Mouse (Mus musculus) stomach, embryonic 14.5 days (tissue): ENCODE results near the gene Ltb. TPM values are rescaled to one million over a fixed set of nuclear protein-coding genes. Genes with fewer than 3 reads are reported as not detected.

Experiments
- ATAC-seq: fragments of 200-750 bp; cut with Nextera tagmentation; 2 replicates; pipeline ENCODE4 v1.8.0; 2017; ENCODE audit warnings: low read depth, moderate TSS enrichment; ENCODE audit not compliant: insufficient number of reproducible peaks, insufficient read depth, low FRiP score
- H3K27ac ChIP-seq: fragments of 300-500 bp; sonication (generic); 2 replicates; pipeline ENCODE4 v1.5.1; 2014; ENCODE audit warnings: mild to moderate bottlenecking, low read length, moderate library complexity, mixed read lengths
- H3K27me3 ChIP-seq: fragments of 300-500 bp; sonication (generic); 2 replicates; pipeline ENCODE4 v1.6.1; 2014; ENCODE audit warnings: low read length, control low read depth, mixed read lengths; ENCODE audit not compliant: control insufficient read depth, insufficient read depth
- H3K36me3 ChIP-seq: fragments of 300-500 bp; sonication (generic); 2 replicates; pipeline ENCODE4 v1.6.1; 2014; ENCODE audit warnings: mild to moderate bottlenecking, control low read depth, low read length, moderate library complexity, mixed read lengths; ENCODE audit not compliant: control insufficient read depth, insufficient read depth
- H3K4me1 ChIP-seq: fragments of 300-500 bp; sonication (generic); 2 replicates; pipeline ENCODE4 v1.6.1; 2014; ENCODE audit warnings: low read length, control low read depth, mixed read lengths; ENCODE audit not compliant: control insufficient read depth, insufficient read depth
- H3K4me2 ChIP-seq: fragments of 300-500 bp; sonication (generic); replicated peaks from 2 replicates; pipeline ENCODE4 v1.6.1; 2014; ENCODE audit warnings: low read depth, low read length, control low read depth
- H3K4me3 ChIP-seq: fragments of 300-500 bp; sonication (generic); 2 replicates; pipeline ENCODE4 v1.5.1; 2014; ENCODE audit warnings: low read depth, low read length, control low read depth
- H3K9ac ChIP-seq: fragments of 300-500 bp; sonication (generic); replicated peaks from 2 replicates; pipeline ENCODE4 v1.6.1; 2014; ENCODE audit warnings: low read depth, mild to moderate bottlenecking, control low read depth, low read length, moderate library complexity, mixed read lengths
- H3K9me3 ChIP-seq: fragments of 300-500 bp; sonication (generic); 2 replicates; pipeline ENCODE4 v1.6.1; 2016; ENCODE audit warnings: low read depth, low read length, control low read depth; ENCODE audit not compliant: control insufficient read depth
- WGBS: fragments of 180-500 bp; shearing (Covaris S2); extraction: QIAGEN DNeasy Blood & Tissue Kit; methylation state at CpG from one replicate; pipeline ENCODE4 v1.1.7; 2014; 5-methylcytosine and 5-hydroxymethylcytosine counted together
- polyA plus RNA-seq: library from polyadenylated mRNA; unstranded; fragments of >200 nt; fragmentation: Nextera tagmentation; extraction: Ambion mirVana; gene quantifications from 2 replicates; pipeline ENCODE4 v1.2.1, GENCODE M21; 2014

Gene Ltb
- polyA plus RNA-seq, 1 experiment from 2014 or later = 1.4 TPM

GRCm38 (mm10) chr17:35201787-35202186 lies 7.5 kb downstream of the Ltb start, which contains the start of gene Tnf:
Gene Tnf (minus strand): TSS chr17:35202007.
- Histone ChIP-seq H3K4me1 (no peaks in the 10 kb centered on the region), H3K27ac (no peak within 1 kb of the TSS), H3K4me2 (no peak within 1 kb of the TSS), H3K9ac (no peak within 1 kb of the TSS), H3K4me3 (no peak within 1 kb of the TSS), H3K36me3 (no peaks in the 10 kb centered on the region), H3K27me3 (0 out of 2 replicates have a peak, but pooled peaks cover 5% of the 10 kb centered on the region), H3K9me3 (no peaks in the 10 kb centered on the region)
- no peak for ATAC-seq
- 33% methylated on average over 13 of the region's 13 CpGs for WGBS

GRCm38 (mm10) chr17:35202442-35202841 lies 8.2 kb downstream of the Ltb start:
- H3K27ac ChIP-seq = no peak overlapping the region
- no peak overlapping the region for H3K4me2 ChIP-seq
- H3K9ac ChIP-seq = no peak overlapping the region
- no peaks in the 10 kb centered on the region for H3K9me3 ChIP-seq
- no peaks in the 10 kb centered on the region for H3K36me3 ChIP-seq
- 0 out of 2 replicates have a peak, but pooled peaks cover 5% of the 10 kb centered on the region for H3K27me3 ChIP-seq
- no peak overlapping the region for H3K4me3 ChIP-seq
- H3K4me1 ChIP-seq = no peaks in the 10 kb centered on the region
- WGBS = 76% methylated on average over 4 of the region's 4 CpGs
- ATAC-seq = no peak

GRCm38 (mm10) chr17:35204494-35205379 lies 10.5 kb downstream of the Ltb start, which contains the start of gene Lta:
Gene Lta (minus strand): TSS chr17:35205351.
- ATAC-seq = no peak
- H3K36me3 ChIP-seq = no peaks in the 10 kb centered on the region
- 0 out of 2 replicates have a peak, but pooled peaks cover 5% of the 10 kb centered on the region for H3K27me3 ChIP-seq
- 32% methylated on average over 20 of the region's 20 CpGs for WGBS
- no peak within 1 kb of the TSS for H3K4me2 ChIP-seq
- H3K9me3 ChIP-seq = no peaks in the 10 kb centered on the region
- H3K9ac ChIP-seq = no peak within 1 kb of the TSS
- no peak within 1 kb of the TSS for H3K4me3 ChIP-seq
- no peaks in the 10 kb centered on the region for H3K4me1 ChIP-seq
- no peak within 1 kb of the TSS for H3K27ac ChIP-seq

GRCm38 (mm10) chr17:35205380-35205769 lies 11.1 kb downstream of the Ltb start:
- Histone ChIP-seq H3K9me3 (no peaks in the 10 kb centered on the region), H3K4me3 (no peak overlapping the region), H3K4me1 (no peaks in the 10 kb centered on the region), H3K27ac (no peak overlapping the region), H3K9ac (no peak overlapping the region), H3K36me3 (no peaks in the 10 kb centered on the region), H3K4me2 (no peak overlapping the region), H3K27me3 (0 out of 2 replicates have a peak, but pooled peaks cover 5% of the 10 kb centered on the region)
- WGBS = 52% methylated on average over 10 of the region's 10 CpGs
- ATAC-seq = no peak

- Histone ChIP-seq H3K9me3 (no peaks in the 10 kb centered on the region), H3K4me2 (no peak overlapping the region), H3K27me3 (no peaks in the 10 kb centered on the region), H3K36me3 (no peaks in the 10 kb centered on the region), H3K4me3 (no peak overlapping the region), H3K9ac (no peak overlapping the region), H3K4me1 (no peaks in the 10 kb centered on the region), H3K27ac (no peak overlapping the region)
- 72% methylated on average over 12 of the region's 12 CpGs for WGBS
- ATAC-seq = no peak
Observed at GRCm38 (mm10) chr17:35209785-35210535, 15.7 kb downstream of the Ltb start.

- Histone ChIP-seq H3K9me3 (no peaks in the 10 kb centered on the region), H3K4me3 (no peak overlapping the region), H3K4me2 (no peak overlapping the region), H3K36me3 (no peaks in the 10 kb centered on the region), H3K27me3 (no peaks in the 10 kb centered on the region), H3K4me1 (no peaks in the 10 kb centered on the region), H3K27ac (no peak overlapping the region), H3K9ac (no peak overlapping the region)
- WGBS = 56% methylated on average over 3 of the region's 3 CpGs
- ATAC-seq = no peak
Observed at GRCm38 (mm10) chr17:35210593-35210992, 16.4 kb downstream of the Ltb start.

- Histone ChIP-seq H3K4me1 (no peaks in the 10 kb centered on the region), H3K9me3 (no peaks in the 10 kb centered on the region), H3K9ac (no peak overlapping the region), H3K4me2 (no peak overlapping the region), H3K27me3 (no peaks in the 10 kb centered on the region), H3K36me3 (no peaks in the 10 kb centered on the region), H3K27ac (no peak overlapping the region), H3K4me3 (no peak overlapping the region)
- ATAC-seq = no peak
- 89% methylated on average over 5 of the region's 5 CpGs for WGBS
Observed at GRCm38 (mm10) chr17:35213071-35213470, 18.8 kb downstream of the Ltb start.

- ATAC-seq = no peak
- Histone ChIP-seq H3K9me3 (no peaks in the 10 kb centered on the region), H3K4me1 (peaks cover 3% of the 10 kb centered on the region; the same call in 1 of the 2 replicates), H3K4me3 (no peak overlapping the region), H3K36me3 (peaks cover 4% of the 10 kb centered on the region), H3K27ac (peak overlapping the region; percentile 58; the same call in 1 of the 2 replicates), H3K27me3 (no peaks in the 10 kb centered on the region), H3K4me2 (no peak overlapping the region), H3K9ac (no peak overlapping the region)
- WGBS = 77% methylated on average over 18 of the region's 18 CpGs
Observed at GRCm38 (mm10) chr17:35218516-35219193, 24.4 kb downstream of the Ltb start.
